Mouse (Mus musculus) midbrain, postnatal 0 days (tissue): ENCODE data around the gene Ntrk1. TPM values are rescaled to one million over a fixed set of nuclear protein-coding genes. Genes with fewer than 3 reads are reported as not detected.
"Not testable (repeated sequence)": the region's sequence is repeated elsewhere in the genome, so short reads cannot be mapped to it uniquely, and the experiment has no call there.

ENCODE experiments used
- ATAC-seq: fragments of 200-750 bp; cut with Nextera tagmentation; 2 replicates; pipeline ENCODE4 v1.8.0; 2017; ENCODE audit warnings: moderate number of reproducible peaks, mild to moderate bottlenecking, moderate TSS enrichment, moderate library complexity; ENCODE audit not compliant: low FRiP score
- DNase-seq: peaks from one replicate; pipeline ENCODE4 v3.0.0-alpha.2; 2015; ENCODE audit warnings: low spot score
- H3K27ac ChIP-seq: fragments of 300-500 bp; sonication (generic); 2 replicates; pipeline ENCODE4 v1.5.1; 2014; ENCODE audit warnings: low read depth, mild to moderate bottlenecking, low read length, mixed read lengths
- H3K27me3 ChIP-seq: fragments of 300-500 bp; sonication (generic); 2 replicates; pipeline ENCODE4 v1.6.1; 2014; ENCODE audit warnings: low read length, control low read depth, mixed read lengths; ENCODE audit not compliant: insufficient read depth
- H3K36me3 ChIP-seq: fragments of 300-500 bp; sonication (generic); 2 replicates; pipeline ENCODE4 v1.6.1; 2014; ENCODE audit warnings: low read length, control low read depth, mixed read lengths; ENCODE audit not compliant: insufficient read depth
- H3K4me1 ChIP-seq: fragments of 300-500 bp; sonication (generic); 2 replicates; pipeline ENCODE4 v1.6.1; 2014; ENCODE audit warnings: mild to moderate bottlenecking, control low read depth, antibody characterized with exemption, low read length, mixed read lengths; ENCODE audit not compliant: insufficient read depth
- H3K4me2 ChIP-seq: fragments of 300-500 bp; sonication (generic); 2 replicates; pipeline ENCODE4 v1.6.1; 2014; ENCODE audit warnings: low read depth, mild to moderate bottlenecking, low read length, mixed read lengths; ENCODE audit not compliant: poor library complexity, severe bottlenecking
- H3K4me3 ChIP-seq: fragments of 300-500 bp; sonication (generic); 2 replicates; pipeline ENCODE4 v1.5.1; 2014; ENCODE audit warnings: low read depth, mild to moderate bottlenecking, low read length, moderate library complexity
- H3K9ac ChIP-seq: fragments of 300-500 bp; sonication (generic); replicated peaks from 2 replicates; pipeline ENCODE4 v1.6.1; 2014; ENCODE audit warnings: mild to moderate bottlenecking, low read length, moderate library complexity, mixed read lengths; ENCODE audit not compliant: poor library complexity, severe bottlenecking
- H3K9me3 ChIP-seq: fragments of 300-500 bp; sonication (generic); 2 replicates; pipeline ENCODE4 v1.6.1; 2016; ENCODE audit warnings: low read length, control low read depth
- CTCF ChIP-seq: IDR thresholded peaks from 2 replicates; pipeline ENCODE4 v1.5.1; 2016; ENCODE audit warnings: antibody characterized with exemption, mild to moderate bottlenecking
- WGBS: fragments of 180-500 bp; shearing (Covaris S2); extraction: QIAGEN DNeasy Blood & Tissue Kit; methylation state at CpG from one replicate; pipeline ENCODE4 v1.1.7; 2014; 5-methylcytosine and 5-hydroxymethylcytosine counted together
- polyA plus RNA-seq: library from polyadenylated mRNA; unstranded; fragments of >200 nt; fragmentation: Nextera tagmentation; extraction: Ambion mirVana; gene quantifications from 2 replicates; pipeline ENCODE4 v1.2.1, GENCODE M21; 2015
- total RNA-seq: library from RNA; depleted of rRNA; stranded (reverse); fragments of >200 nt; gene quantifications from 2 replicates; pipeline ENCODE4 v1.2.3, GENCODE M21; 2014

The Ntrk1 gene
- total and polyA plus RNA-seq, 2 experiments from 2014 or later = 1.8 to 2.4 TPM

DNA sequence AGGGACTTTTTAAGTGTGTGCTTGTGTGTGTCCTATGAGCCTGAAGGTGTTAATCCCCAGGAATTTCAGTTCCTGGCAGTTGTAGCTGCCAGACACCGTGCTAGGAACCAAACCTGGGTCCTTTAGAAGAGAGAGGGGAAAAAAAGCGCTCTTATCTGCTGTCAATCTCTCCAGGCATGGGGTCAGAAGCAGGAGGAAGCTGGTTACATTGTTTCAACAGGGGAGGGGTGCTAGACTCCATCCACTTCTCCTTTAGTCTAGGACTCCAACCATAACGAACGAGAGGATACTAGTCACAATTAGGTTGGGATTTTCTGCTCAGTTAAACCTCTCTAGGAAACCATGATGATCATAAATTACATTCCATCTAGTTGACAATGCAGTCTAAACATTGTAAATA lies 33.5 kb upstream of the Ntrk1 start:
- Histone ChIP-seq H3K4me2 (no peak overlapping the region), H3K27ac (no peak overlapping the region), H3K4me3 (no peak overlapping the region), H3K9ac (no peak overlapping the region), H3K4me1 (no peaks in the 10 kb centered on the region), H3K27me3 (no peaks in the 10 kb centered on the region), H3K9me3 (no peaks in the 10 kb centered on the region), H3K36me3 (no peaks in the 10 kb centered on the region)
- ATAC-seq (no peak), DNase-seq (no peak)
- no peak for TF ChIP-seq CTCF
- WGBS = 55% methylated on average over 4 of the region's 4 CpGs

GRCm38 (mm10) chr3:87824206-87824605 lies 29.2 kb upstream of the Ntrk1 start, which contains the start of gene Pear1:
Pear1 (minus strand) TSS chr3:87824306.
- WGBS = 100% methylated on average over 1 of the region's 1 CpGs
- not testable (repeated sequence) for H3K9me3 ChIP-seq, H3K4me3 ChIP-seq, DNase-seq, H3K27me3 ChIP-seq, ATAC-seq, H3K4me2 ChIP-seq, H3K27ac ChIP-seq, H3K9ac ChIP-seq, H3K4me1 ChIP-seq, H3K36me3 ChIP-seq

DNA sequence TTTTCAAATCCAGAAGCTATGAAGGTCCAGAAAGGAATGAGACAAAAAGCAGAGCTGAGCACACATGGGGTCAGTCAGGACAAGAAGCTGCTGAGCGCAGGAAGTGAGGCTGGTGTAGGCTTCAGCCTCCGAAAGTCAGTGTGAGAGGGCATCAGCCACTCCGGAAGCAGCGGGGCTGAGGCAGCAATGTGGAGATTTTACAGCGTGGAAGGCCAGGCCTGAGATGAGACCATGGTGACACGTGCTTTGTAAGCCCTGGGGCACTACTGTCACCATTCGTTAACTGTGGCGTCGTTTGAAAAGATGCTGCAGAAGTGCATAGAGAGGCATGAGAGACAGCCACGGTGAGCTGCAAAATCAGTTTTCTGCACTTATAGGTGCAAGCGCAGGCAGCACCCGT lies 23.3 kb upstream of the Ntrk1 start:
- no peak overlapping the region for H3K9ac ChIP-seq
- no peaks in the 10 kb centered on the region for H3K36me3 ChIP-seq
- no peaks in the 10 kb centered on the region for H3K27me3 ChIP-seq
- TF ChIP-seq CTCF = no peak
- 42% methylated on average over 12 of the region's 12 CpGs for WGBS
- H3K4me1 ChIP-seq = peaks cover 7% of the 10 kb centered on the region; the same call in 1 of the 2 replicates
- no peak overlapping the region for H3K4me2 ChIP-seq
- DNase-seq (no peak), ATAC-seq (no peak)
- H3K4me3 ChIP-seq = no peak overlapping the region
- H3K27ac ChIP-seq = no peak overlapping the region
- H3K9me3 ChIP-seq = no peaks in the 10 kb centered on the region

DNA sequence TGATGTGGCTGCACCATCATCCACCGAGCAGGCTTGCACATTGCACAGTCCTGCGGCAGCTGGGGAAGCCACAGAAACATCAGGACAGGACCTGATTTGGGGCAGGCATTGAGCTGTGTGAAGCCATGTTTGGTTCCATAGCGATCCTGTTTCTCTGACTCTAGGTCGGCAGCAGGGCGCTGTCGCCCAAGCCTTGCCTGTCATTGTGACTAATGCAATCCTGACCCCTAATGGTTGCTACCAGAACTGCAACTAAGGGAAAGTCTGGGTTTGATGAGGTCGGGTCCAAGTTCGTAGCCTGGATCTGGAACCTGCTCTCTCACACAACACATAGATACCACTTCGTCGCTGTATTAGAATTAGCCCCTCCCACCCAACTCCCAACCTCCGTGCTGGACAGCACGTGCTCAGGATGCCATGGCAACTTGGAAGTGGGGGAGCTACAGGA lies 21.7 kb upstream of the Ntrk1 start:
- H3K9ac ChIP-seq = no peak overlapping the region
- H3K9me3 ChIP-seq = no peaks in the 10 kb centered on the region
- peak; percentile 80 for DNase-seq
- peak; percentile 59 for ATAC-seq
- no peaks in the 10 kb centered on the region for H3K36me3 ChIP-seq
- H3K4me1 ChIP-seq = peaks cover 7% of the 10 kb centered on the region; the same call in 1 of the 2 replicates
- 0 out of 2 replicates have a peak overlapping the region, but pooled peaks have one; percentile 4 for H3K4me2 ChIP-seq
- WGBS = 7% methylated on average over 12 of the region's 12 CpGs
- no peak overlapping the region for H3K27ac ChIP-seq
- peak; percentile 87 for TF ChIP-seq CTCF
- H3K27me3 ChIP-seq = peaks cover under 1% of the 10 kb centered on the region; the same call in 1 of the 2 replicates
- H3K4me3 ChIP-seq = no peak overlapping the region

- H3K4me2 ChIP-seq = no peak overlapping the region
- no peak for TF ChIP-seq CTCF
- H3K9me3 ChIP-seq = no peaks in the 10 kb centered on the region
- peaks cover 7% of the 10 kb centered on the region; the same call in 1 of the 2 replicates for H3K4me1 ChIP-seq
- H3K27me3 ChIP-seq = peaks cover 5% of the 10 kb centered on the region
- DNase-seq (no peak), ATAC-seq (no peak)
- no peak overlapping the region for H3K9ac ChIP-seq
- no peaks in the 10 kb centered on the region for H3K36me3 ChIP-seq
- WGBS = 72% methylated on average over 6 of the region's 6 CpGs
- H3K4me3 ChIP-seq = no peak overlapping the region
- H3K27ac ChIP-seq = no peak overlapping the region
These were observed 21.2 kb upstream of the Ntrk1 start for GRCm38 (mm10) chr3:87816166-87816565.

GRCm38 (mm10) chr3:87812873-87813272 lies 17.9 kb upstream of the Ntrk1 start:
- no peaks in the 10 kb centered on the region for H3K9me3 ChIP-seq
- H3K4me2 ChIP-seq = no peak overlapping the region
- no peak for TF ChIP-seq CTCF
- H3K36me3 ChIP-seq = no peaks in the 10 kb centered on the region
- WGBS = 68% methylated on average over 10 of the region's 10 CpGs
- H3K4me1 ChIP-seq = peaks cover 7% of the 10 kb centered on the region; the same call in 1 of the 2 replicates
- DNase-seq (no peak), ATAC-seq (no peak)
- H3K4me3 ChIP-seq = no peak overlapping the region
- H3K27ac ChIP-seq = no peak overlapping the region
- H3K9ac ChIP-seq = no peak overlapping the region
- H3K27me3 ChIP-seq = peaks cover 29% of the 10 kb centered on the region
